15 mouse cellular contexts compared by ENCODE assay signal in genomic region chr2:32213000-32213399, GRCm38 (mm10). TPM values are rescaled to one million over a fixed set of nuclear protein-coding genes. Genes with fewer than 3 reads are reported as not detected.
DNase-seq lines count a peak whose midpoint lies in the region; ATAC-seq and TF ChIP-seq lines count a peak whose summit lies in the region.
"Had no signal": no experiment of that assay in that cellular context is flagged by ENCODE, and none has a peak within 500 bp of the region (broad histone marks: within the 10 kb centered on the region; RNA-seq: fewer than 3 reads in every experiment).

No protein-coding gene starts in this region.

- TF ChIP-seq CTCF in stomach, postnatal 0 days (IDR thresholded peaks at IDR 0.05; ENCODE audit: low read depth) = no peak

- H3K9ac ChIP-seq in stomach, embryonic 14.5 days (replicated peaks; ENCODE audit: low read depth, low read length) = no peak overlapping the region
- H3K9ac ChIP-seq in stomach, postnatal 0 days (ENCODE audit: low read length) = no peak overlapping the region
- H3K9ac ChIP-seq: hindbrain, embryonic 15.5 days; kidney, embryonic 15.5 days; liver, embryonic 12.5 days had no signal

- no peak overlapping the region for H3K4me2 ChIP-seq in stomach, embryonic 14.5 days (replicated peaks; ENCODE audit: low read depth, low read length)
- no peak overlapping the region for H3K4me2 ChIP-seq in stomach, postnatal 0 days (replicated peaks; ENCODE audit: low read depth)
- H3K4me2 ChIP-seq: hindbrain, embryonic 15.5 days; kidney, embryonic 15.5 days; liver, embryonic 12.5 days had no signal

- no peak overlapping the region for H3K4me3 ChIP-seq in stomach, embryonic 14.5 days (ENCODE audit: low read depth, low read length)
- no peak overlapping the region for H3K4me3 ChIP-seq in stomach, postnatal 0 days (ENCODE audit: low read depth, low read length)
- H3K4me3 ChIP-seq: heart, adult 2 months; hindbrain, embryonic 15.5 days; kidney, embryonic 15.5 days; liver, embryonic 12.5 days had no signal

- no peak for TF ChIP-seq EP300 in stomach, postnatal 0 days (optimal IDR thresholded peaks at IDR 0.05)

- no peak for ATAC-seq in stomach, embryonic 14.5 days (ENCODE audit: insufficient number of reproducible peaks, insufficient read depth, low FRiP score, low read depth)
- ATAC-seq in stomach, postnatal 0 days (ENCODE audit: low FRiP score, low TSS enrichment) = no peak
- ATAC-seq: liver, embryonic 12.5 days; midbrain, embryonic 16.5 days had no signal

- DNase-seq in adrenal gland, postnatal 14 days = peak; percentile 54
- no peak for DNase-seq in adrenal gland, adult 2 months
- peak; percentile 42 for DNase-seq in gastrocnemius, postnatal 14 days
- no peak for DNase-seq in gastrocnemius, postnatal 25 days
- DNase-seq in kidney, postnatal 4 days = peak; percentile 35 to 43
- DNase-seq in kidney, adult 11 months = no peak
- DNase-seq in stomach, postnatal 0 days (ENCODE audit: low spot score) = no peak
- DNase-seq: right cerebral cortex, adult 18-20 months; thymus, adult 2 months had no signal

- H3K36me3 ChIP-seq in stomach, embryonic 14.5 days (ENCODE audit: control insufficient read depth, insufficient read depth, low read length) = peaks cover 99% of the 10 kb centered on the region
- peaks cover 70% of the 10 kb centered on the region for H3K36me3 ChIP-seq in stomach, postnatal 0 days (ENCODE audit: control insufficient read depth, insufficient read depth, low read length)

- no peaks in the 10 kb centered on the region for H3K9me3 ChIP-seq in stomach, embryonic 14.5 days (ENCODE audit: control insufficient read depth, low read depth, low read length)
- H3K9me3 ChIP-seq in stomach, postnatal 0 days (ENCODE audit: control insufficient read depth, low read length) = no peaks in the 10 kb centered on the region
- H3K9me3 ChIP-seq: hindbrain, embryonic 15.5 days; kidney, embryonic 15.5 days; liver, embryonic 12.5 days had no signal

- H3K27ac ChIP-seq in stomach, embryonic 14.5 days (ENCODE audit: low read length) = peak overlapping the region; percentile 22; the same call in 1 of the 2 replicates
- no peak overlapping the region for H3K27ac ChIP-seq in stomach, postnatal 0 days (replicated peaks)
- H3K27ac ChIP-seq: heart, adult 2 months; hindbrain, embryonic 15.5 days; kidney, embryonic 15.5 days; liver, embryonic 12.5 days had no signal

- WGBS in stomach, embryonic 14.5 days = 72% methylated on average over 10 of the region's 10 CpGs
- WGBS in stomach, postnatal 0 days = 61% methylated on average over 10 of the region's 10 CpGs

- intact Hi-C loops in gastrocnemius, postnatal 14 days (cut with DNase I; ENCODE audit: low total_unique reads) = no loop called here

- no peaks in the 10 kb centered on the region for H3K27me3 ChIP-seq in stomach, embryonic 14.5 days (ENCODE audit: control insufficient read depth, insufficient read depth, low read length)
- H3K27me3 ChIP-seq in stomach, postnatal 0 days (ENCODE audit: control insufficient read depth, insufficient read depth, low read length) = no peaks in the 10 kb centered on the region
- H3K27me3 ChIP-seq: hindbrain, embryonic 15.5 days; kidney, embryonic 15.5 days; liver, embryonic 12.5 days had no signal

- no peaks in the 10 kb centered on the region for H3K4me1 ChIP-seq in stomach, embryonic 14.5 days (ENCODE audit: control insufficient read depth, insufficient read depth, low read length)
- no peaks in the 10 kb centered on the region for H3K4me1 ChIP-seq in stomach, postnatal 0 days (replicated peaks; ENCODE audit: control insufficient read depth, insufficient read depth)
- H3K4me1 ChIP-seq: hindbrain, embryonic 15.5 days; kidney, embryonic 15.5 days; liver, embryonic 12.5 days had no signal

RNA-seq across cellular contexts. Expression of gene Pomt1, which starts 23.4 kb away (rescaled TPM):
- 29.2 and 32.4 TPM in 2 replicates for total RNA-seq in adrenal gland, postnatal 14 days (2021)
- 10 to 100 TPM; 32.5 to 40.4 TPM for total RNA-seq in adrenal gland, adult 2 months (2021)
- polyA plus RNA-seq in adrenal gland, adult 2 months (2012; rRNA removed) = 42.8 and 49.6 TPM in 2 replicates
- 10 to 100 TPM; 14.4 to 17.3 TPM for total RNA-seq in gastrocnemius, postnatal 14 days (2021)
- 10 to 100 TPM; 13.7 to 14.7 TPM for total RNA-seq in gastrocnemius, postnatal 25 days (2021)
- polyA plus RNA-seq in stomach, embryonic 14.5 days (2014; fragmentation: Nextera tagmentation; extraction: Ambion mirVana) = 28.2 TPM in 2 replicates
- polyA plus RNA-seq in stomach, postnatal 0 days (2015; fragmentation: Nextera tagmentation; extraction: Ambion mirVana) = 6.2 and 6.9 TPM in 2 replicates

RNA-seq across cellular contexts. Expression of gene Uck1, which starts 47.0 kb away (rescaled TPM):
- total RNA-seq in adrenal gland, postnatal 14 days (2021) = 132 and 137 TPM in 2 replicates
- 100 to 1,000 TPM; 116 to 148 TPM for total RNA-seq in adrenal gland, adult 2 months (2021)
- 202 and 249 TPM in 2 replicates for polyA plus RNA-seq in adrenal gland, adult 2 months (2012; rRNA removed)
- total RNA-seq in gastrocnemius, postnatal 14 days (2021) = 10 to 100 TPM; 14.7 to 15.2 TPM
- total RNA-seq in gastrocnemius, postnatal 25 days (2021) = 10 to 100 TPM; 12.0 to 13.0 TPM
- 64.7 and 65.3 TPM in 2 replicates for polyA plus RNA-seq in stomach, embryonic 14.5 days (2014; fragmentation: Nextera tagmentation; extraction: Ambion mirVana)
- polyA plus RNA-seq in stomach, postnatal 0 days (2015; fragmentation: Nextera tagmentation; extraction: Ambion mirVana) = 32.2 and 34.8 TPM in 2 replicates

Comparison
In these comparisons a context has a peak if more than half of its experiments do, and no peak if none do; other contexts are left out.
1. DNase-seq: peak in adrenal gland, postnatal 14 days (single experiment), gastrocnemius, postnatal 14 days (single experiment) and kidney, postnatal 4 days (2 of 2); none in adrenal gland, adult 2 months (single experiment), gastrocnemius, postnatal 25 days (single experiment), kidney, adult 11 months (single experiment) and stomach, postnatal 0 days (single experiment).